Mouse (Mus musculus) neural tube, embryonic 10.5 days (tissue): ENCODE results near the gene 0610030E20Rik.
A peak's percentile ranks its signal among the peaks of the same experiment; 100 is the strongest.

Experiments
- DNase-seq: peaks from one replicate; pipeline ENCODE4 v3.0.0-alpha.2; 2017; ENCODE audit warnings: low spot score; ENCODE audit errors: extremely low spot score

Gene 0610030E20Rik

DNA sequence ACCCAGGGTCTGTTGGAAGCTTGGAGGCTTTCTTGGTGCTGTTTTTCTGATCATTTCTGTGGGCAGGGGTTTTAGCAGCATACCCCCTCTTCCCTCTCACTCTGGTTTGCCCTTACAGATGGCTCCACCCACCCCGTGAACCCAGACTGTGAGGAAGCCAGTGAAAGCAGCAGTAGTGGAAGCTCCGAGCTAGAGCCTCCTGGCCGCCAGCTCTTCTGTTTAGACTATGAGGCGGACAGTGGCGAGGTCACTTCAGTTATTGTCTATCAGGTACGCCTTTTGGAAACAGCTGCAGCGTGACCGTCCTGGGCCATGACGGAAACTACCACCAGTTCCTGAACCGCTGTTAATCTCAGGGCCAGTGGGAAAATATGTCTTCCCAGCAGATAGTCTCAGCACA, 1.3 kb downstream of the 0610030E20Rik start:
- no peak for DNase-seq

DNA sequence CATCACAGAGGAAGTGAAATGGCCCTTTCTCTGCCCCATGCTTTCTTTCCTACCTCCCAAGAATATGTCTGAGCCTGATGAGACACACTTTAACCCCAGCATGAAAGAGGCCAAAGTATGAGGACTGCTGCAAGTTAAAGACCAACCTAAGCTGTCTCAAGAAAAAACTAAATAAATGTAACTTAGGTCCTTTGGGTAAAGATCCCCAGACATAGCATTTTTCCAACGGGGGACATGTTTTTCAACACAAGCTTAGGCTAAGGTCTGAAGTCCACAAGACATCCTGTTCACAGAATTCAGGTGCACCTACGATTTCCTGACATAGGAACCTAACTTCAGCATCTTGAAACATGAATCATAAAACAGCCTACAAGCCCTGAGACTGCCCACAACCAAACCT, 3.1 kb downstream of the 0610030E20Rik start:
- DNase-seq, result no peak

DNA sequence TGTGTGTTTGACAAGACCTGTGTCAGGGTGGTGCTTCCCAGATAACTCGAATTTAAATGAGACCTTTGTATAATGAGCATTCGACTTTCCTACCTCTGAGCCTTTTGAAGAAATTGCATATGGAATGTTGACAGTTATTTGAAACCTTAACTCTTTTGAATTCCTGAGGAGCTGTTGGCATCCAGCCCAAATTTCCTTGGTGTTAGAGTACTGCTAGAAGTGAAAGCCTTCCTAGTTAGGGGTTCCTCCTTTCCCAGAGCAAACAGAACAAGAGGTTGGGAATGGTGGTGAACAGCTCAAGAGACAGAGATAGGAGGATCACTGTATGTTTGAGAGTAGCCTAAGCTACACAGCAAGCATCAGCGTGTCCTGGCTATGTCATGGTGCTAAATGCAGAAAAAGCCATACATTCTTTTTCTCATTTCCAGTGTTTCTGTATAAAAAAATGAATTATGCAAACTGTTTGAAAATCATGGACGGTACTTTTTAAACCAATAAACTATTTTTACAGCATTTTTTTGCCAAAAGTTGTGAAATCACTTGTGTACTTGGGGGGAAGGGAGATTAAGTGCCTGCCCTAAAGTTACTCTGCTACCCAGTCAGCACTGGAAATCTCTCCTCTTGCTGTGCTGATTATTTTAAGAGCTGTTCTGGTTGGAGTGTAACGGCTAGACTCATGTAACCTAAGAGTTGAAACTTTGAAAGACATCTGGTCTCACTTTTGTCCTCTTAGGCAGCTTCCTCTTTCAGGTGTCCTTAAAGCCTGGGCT, 5.7 kb downstream of the 0610030E20Rik start:
- no peak for DNase-seq

DNA sequence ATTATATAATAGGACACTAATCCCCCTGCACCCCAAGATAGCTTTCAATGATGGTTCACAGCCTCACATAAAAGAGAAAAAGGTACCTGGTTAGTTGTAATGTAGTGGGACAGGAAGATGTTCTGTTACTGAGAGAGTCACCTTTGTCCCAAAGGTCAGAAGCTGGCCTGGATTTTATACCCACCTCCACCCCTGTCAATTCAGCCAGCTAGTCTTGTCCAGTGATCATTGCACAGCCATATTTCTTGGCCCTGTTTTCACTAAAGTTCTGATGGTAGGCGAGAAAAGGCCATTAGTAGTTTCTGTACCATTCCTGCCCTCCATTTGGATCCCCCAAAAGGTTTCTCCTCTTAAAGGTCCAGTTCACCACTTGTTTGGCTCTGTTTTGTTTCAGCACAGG, 6.9 kb downstream of the 0610030E20Rik start:
- DNase-seq, result no peak

DNA sequence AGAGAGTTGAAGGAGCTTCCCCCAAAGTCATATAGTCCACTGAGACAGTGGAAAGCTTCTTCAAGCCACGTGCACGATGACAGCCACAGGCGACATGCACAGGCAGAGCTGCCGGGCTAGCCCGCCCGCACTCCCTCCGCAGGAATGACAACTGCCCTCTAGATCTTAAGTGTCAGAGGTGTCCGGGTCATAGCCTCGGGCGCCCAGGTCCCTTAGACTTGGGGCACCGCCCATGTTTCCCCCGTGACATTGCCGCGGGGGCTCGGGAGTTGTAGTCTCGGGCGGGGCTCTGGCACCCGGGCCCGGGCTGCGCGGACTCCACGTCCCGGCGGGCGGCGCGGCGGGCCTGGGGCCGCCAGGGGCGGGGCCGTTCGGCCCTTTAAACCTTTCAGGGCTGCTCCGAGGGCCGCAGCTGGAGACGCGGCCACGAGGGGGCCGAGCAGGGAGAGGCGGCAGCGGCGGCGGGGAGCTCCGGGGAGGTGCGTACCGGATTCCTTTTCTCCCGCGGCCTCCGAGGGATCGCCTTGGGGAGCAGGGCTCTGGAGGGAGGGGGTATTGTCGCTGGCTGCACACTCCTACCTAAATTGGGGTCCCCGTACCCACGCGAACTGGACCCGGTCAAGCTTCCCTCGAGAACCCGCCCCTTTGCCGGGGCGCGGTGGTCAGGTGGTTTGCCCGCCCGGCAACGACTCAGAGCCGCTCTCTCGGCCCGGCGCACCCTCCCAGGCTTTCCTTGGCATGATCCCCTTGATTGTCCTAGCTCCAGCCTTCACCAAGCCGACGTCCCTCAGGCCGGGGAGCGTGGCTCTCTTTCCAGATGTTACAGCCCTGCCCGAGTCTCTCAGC, 8.2 kb downstream of the 0610030E20Rik start, which contains the start of gene Tmem150a:
TSS of gene Tmem150a (plus strand) at position 382 of the 846 bp plus-strand sequence.
- DNase-seq, result peak; percentile 82

DNA sequence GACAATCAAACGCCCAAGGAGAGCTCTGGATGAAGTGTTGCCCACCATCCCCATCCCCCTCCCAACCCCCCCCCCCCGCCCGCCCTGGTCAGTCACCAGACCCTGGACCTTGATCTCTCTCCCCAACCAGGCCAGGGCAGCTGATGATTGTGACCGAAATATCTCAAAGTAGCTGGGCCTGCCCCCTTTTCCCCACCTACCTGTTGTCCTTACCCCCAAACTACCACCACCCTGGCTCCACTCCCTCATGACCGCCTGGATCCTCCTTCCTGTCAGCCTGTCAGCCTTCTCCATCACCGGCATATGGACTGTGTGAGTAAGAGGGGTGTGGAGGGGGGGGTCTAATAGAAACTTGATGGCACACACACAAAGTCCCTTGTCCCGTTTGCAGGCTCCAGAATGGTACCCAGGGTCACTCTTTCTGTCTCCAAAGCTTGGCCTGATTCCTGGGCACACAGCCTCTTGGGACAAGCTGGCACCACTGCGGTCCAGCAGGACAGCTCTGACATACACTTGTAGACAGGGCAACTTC, 8.9 kb downstream of the 0610030E20Rik start:
- no peak for DNase-seq

DNA sequence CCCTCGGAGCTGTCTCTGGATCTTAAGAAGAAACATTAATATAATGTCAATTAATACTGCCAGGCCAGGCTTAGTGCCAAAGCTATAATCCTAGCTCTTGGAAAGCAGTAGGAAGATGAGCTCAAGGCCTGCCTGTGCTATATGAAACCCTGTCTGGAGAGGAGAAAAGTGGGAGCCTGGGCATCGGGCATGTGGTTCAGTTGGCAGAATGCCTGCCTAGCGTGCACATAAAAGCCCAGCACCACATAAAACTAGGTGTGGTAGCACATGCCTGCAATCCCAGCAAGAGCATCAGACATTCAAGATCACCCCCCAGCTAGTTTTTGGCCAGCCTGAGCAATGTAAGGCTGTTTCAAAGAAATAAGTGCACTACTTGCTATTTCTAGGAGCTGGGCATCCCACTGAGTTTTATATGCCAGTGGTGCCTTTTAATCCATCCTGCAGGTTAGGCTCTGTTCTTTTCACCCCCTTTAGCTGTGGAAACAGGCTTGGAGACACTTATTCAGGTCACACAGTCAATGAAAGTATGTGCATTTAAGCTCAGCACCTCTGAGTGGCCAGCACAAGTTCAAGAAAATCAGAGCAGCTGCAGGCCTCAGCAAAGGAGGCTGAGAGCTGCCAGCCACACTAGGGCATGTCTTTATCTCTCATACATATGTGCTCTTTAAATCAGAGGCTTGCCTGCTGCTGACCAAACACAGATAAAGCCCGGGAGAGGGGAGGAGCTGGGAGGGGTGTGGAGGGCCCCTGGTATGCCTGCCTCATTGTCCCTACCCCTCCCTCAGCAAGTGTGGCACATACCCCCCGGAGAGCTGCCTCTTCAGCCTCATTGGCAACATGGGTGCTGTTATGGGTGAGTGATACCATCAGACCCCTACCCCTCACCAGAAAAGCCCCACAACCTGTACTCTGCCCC, 10.3 kb downstream of the 0610030E20Rik start:
- DNase-seq, result no peak

DNA sequence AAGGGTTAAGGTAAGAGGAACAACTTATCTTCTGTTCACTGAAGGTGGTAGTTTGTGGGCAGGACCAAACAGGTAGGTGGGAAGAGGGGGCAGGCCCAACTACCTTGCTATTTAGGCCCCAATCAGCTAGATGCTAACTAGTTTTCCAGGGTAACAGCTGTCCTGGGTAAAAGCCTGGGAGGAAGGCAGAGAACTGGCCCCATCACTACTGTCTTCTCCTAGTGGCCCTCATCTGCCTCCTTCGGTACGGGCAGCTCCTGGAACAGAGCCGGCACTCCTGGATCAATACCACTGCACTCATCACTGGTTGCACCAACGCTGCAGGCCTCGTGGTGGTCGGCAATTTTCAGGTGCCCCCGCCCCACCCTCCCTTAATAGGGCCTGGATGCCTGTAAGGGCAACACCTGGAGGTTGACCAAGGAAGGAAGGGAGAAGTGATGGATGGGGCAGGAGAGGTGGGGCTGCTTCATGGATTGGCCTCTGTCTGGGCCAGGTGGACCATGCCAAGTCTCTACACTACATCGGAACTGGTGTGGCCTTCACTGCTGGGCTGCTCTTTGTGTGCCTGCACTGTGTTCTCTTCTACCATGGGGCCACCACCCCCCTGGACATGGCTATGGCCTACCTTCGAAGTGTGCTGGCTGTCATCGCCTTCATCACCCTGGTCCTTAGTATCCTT, 11.1 kb downstream of the 0610030E20Rik start:
- DNase-seq, result no peak

DNA sequence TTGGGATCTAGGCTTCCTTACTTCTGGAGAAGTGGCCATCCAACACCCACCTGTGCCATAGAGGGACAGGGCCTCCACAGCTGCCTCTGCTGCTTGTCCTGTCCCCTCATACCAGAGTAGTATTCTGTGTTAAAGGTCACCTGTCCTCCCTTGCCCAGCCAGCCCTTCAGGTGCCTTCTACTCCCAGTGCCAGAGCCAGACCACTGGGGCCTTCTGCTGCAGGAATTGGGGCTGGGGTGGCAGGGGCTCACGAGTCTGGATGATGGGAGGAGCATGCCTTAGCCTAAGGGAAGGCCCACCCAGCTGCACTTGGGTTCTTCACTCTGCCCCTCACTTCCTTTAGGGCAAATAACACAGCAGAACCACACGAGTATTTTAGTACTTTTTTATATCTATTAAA, 12.2 kb downstream of the 0610030E20Rik start:
- no peak for DNase-seq

DNA sequence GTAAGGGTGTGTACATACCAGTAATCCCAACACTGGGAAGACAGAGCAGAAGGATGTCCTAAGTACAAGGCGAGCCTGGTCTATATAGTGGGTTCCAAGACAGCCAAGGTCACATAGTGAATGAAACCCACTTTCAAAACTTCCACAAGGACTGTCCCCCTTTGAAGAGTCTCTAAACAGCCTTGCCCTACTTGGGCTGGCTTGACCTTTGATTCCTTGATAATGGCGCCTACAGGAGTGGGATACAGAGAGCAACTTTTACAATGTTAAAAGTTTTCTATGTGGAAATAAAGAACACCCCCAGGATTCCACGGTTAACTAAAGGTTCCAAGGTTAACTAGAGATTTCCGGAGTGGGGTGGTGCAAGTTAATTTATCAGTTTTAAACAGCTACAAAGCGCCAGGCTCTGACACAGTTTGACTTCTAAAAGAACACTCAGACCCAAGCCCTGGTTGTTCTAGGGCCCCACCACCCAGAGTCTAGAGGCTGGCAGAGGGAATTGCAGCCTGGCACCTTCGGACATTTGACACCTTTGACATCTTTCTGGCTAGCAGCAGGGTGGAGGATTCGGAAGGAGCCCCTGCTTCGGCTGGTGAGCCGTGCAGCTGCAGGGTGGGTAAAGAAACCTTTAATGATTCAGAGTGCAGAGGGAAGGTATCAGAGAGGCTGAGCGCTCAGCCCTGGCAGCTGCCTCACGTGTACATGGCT, 12.9 kb downstream of the 0610030E20Rik start:
- no peak for DNase-seq

DNA sequence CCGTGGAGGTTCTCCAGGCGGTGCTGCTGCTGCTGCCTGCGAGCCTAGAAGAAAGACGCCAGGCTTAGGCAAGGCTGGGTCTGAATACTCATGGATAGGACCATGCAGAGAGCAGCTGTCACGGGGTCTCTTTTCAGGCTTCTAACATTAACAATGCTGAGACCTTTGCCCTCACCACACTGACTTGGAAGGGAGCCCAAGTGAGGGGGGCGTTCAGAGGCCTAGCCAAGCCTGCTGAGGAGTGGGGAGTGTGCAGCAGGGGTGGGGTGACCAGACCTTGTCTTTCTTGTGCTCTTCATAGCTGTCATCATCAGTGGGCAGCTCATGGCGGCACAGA, 13.4 kb downstream of the 0610030E20Rik start:
- no peak for DNase-seq

DNA sequence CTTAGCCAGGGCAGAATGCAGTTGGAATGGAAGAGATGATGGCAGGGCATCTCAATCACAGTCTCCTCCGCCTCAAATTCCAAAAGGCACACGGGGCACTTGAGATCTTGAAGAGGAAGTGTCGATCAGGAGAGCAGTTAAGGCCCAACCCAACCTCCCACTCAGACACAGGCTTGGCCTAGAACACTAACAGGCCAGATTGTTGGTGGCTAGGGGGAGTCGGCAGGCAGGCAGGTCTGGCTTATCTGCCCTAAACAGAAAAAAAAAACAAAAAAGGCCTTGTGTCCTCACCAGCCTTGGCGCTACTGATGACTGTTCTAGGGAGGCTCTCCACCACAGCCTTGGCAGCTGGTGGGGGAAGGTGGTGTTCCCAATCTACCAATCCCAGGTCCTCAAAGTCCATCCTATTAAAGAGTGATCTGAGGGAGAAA, 14.0 kb downstream of the 0610030E20Rik start:
- DNase-seq, result no peak

DNA sequence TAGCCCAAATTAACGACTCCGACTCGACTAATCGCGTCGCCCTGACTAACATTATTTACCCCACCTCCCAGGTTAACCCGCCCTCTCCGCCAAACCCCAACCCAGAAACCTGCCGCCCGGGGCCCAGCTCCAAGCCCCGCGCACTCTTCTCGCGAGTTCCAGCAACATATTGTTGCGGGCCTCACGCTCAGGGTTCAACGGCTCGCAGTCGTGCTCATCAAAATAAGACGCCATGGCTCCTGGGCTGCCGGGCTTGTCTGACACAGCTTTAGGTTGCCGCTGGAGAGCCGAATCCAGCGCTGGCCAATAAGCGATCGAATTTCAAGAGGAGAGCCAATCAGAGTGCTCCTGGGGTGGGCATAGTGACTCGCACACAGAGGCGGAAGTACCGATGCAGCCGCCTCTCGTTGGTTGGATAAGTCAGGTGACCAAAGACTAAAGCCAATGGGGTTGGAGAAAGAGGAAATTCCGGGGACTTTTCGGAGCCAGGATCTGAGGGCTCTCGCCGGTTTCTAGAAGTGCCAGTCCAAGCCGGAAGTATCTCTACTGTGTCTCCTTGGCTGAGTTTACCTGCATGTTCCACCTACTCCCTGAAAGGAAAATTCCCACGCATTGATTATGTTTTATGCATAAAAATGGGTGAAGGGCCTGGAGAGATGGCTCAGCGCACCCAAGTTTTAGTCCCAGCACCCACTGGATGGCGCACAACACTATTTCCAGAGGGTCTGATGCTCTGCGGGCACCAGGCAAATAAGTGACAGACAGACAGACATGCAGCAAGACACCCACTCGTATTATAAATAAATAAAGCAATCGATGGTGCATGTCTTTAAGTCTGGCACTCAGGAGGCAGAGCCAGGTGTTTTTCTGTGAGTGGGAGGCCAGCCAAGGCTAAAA, 15.3 kb downstream of the 0610030E20Rik start:
- DNase-seq, result peak; percentile 88

DNA sequence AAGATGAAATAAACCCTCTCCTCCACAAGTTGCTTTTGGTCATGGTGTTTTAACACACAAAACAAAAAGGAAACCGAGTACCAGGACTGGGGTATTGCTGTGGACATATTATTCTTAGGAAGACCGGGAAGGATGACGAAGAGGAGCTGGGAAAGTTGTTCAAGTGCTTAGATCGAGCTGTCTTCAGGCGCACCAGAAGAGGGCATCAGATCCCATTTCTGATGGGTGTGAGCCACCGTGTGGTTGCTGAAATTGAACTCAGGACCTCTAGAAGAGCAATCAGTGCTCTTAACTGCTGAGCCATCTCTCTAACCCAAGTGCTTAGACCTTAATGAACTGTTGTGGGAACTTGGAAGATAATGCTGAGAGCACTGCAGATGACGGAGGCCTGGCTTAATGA, 16.9 kb downstream of the 0610030E20Rik start:
- DNase-seq, result no peak

DNA sequence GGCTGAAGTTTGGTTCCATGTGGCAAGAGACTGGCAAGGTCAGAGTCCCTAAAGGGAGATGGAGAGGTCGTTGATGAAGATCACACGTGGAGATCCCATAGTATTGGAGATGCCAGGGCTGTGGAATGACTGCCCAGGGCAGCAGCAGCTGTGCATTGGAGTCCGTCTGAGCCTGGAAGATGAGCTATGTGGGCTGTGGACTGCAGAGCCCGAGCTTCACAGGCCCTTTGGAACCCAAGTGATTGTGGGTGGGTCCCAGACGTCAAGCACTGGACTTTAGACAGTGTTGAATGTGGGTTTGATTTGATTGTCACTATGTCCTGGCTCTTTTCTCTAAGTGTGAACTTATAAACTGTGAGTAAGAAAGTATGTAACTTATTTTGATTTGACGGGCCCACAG, 17.9 kb downstream of the 0610030E20Rik start:
- DNase-seq, result no peak

DNA sequence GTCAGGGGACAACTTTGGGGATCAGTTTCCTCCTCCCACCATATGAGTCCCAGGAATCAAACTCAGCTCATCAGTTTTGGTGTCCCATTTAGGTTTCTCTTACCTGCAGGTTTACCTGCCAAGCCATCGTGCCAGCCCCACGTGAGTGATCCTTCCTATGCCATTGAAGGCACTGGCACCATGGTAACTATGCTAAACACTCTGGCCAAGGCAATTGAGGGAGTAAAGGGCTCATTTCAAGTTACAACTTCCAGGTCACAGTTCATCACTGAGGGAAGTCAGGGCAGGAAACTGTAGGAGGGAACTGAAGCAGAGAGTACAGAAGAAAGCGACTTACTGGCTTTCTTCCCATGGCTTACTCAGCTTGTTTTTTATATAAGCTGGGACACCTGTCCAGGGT, 19.2 kb downstream of the 0610030E20Rik start:
- no peak for DNase-seq

DNA sequence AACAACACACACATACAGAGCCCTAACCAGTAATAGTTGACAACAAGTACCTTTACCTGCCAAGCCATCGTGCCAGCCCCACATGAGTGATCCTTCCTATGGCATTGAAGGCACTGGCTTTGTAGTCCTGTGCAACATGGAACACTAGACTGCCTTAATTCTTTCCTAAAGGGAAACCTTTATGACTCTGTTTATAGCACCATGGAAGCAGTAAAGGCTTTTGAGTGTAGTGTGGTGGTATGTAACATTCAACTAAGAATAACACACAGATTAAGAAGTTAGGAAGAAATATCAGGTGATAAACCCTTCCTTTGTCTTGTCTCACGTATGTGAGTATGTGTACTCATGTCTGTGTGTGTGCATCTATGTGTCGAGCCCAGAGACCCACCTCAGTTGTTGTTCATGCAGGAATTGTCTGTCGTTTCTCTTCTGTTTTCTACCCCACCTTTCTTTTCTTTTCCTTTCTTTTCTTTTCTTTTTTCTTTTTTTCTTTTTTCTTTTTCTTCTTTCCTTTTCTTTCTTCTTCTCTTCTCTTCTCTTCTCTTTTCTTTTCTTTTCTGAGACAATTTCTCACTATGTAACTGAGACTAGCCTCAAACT, 19.8 kb downstream of the 0610030E20Rik start, which contains the start of gene Rnf181:
TSS of gene Rnf181 (minus strand) at position 113 of the 600 bp plus-strand sequence.
- no peak for DNase-seq

DNA sequence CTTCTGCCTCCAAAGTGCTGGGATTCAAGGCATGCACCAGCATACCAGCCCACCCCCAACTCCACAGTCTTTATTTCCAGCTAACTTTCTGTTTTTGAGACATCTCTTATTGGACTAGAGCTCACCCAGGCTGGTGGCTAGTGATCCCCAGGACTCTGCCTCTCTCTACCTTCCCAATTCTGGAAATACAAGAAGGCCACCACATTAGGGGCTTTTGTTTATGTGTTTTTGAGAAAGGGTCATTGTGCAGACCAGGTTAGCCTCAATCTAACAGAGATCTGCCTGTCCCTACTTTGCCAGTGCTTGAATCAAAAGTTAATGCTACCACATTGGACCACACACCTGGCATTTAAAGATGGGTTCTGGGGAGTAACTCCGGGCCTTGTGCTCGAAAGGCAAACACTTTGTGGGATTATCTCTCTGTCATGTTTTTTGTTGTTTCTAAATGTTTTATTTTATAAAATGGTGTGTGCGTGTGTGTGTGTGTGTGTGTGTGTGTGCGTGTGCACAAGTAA, 20.4 kb downstream of the 0610030E20Rik start:
- no peak for DNase-seq
